Mouse (Mus musculus) lung, adult 2 months (tissue): ENCODE results near the gene Gm20716.

Source experiments
- CTCF ChIP-seq: fragments of 200-500 bp; IDR thresholded peaks from 2 replicates; pipeline ENCODE4 v1.5.1; 2011; ENCODE audit warnings: mild to moderate bottlenecking, low read length, control low read depth; ENCODE audit not compliant: insufficient read depth
- POLR2A ChIP-seq: fragments of 200-500 bp; IDR thresholded peaks from 2 replicates; pipeline ENCODE4 v1.6.1; 2011; ENCODE audit warnings: low read depth, mild to moderate bottlenecking, control low read depth, low read length, borderline replicate concordance; ENCODE audit errors: extremely low read depth

- TF ChIP-seq POLR2A (no peak), CTCF (peak; percentile 63)
Observed at GRCm38 (mm10) chr2:168252639-168253292, 22.6 kb upstream of the Gm20716 start.
